Mouse (Mus musculus) stomach, postnatal 0 days (tissue): ENCODE results near the gene Eif3b. TPM values are rescaled to one million over a fixed set of nuclear protein-coding genes. Genes with fewer than 3 reads are reported as not detected.

Source experiments
- ATAC-seq: fragments of 200-750 bp; cut with Nextera tagmentation; 2 replicates; pipeline ENCODE4 v1.8.0; 2017; ENCODE audit not compliant: low FRiP score, low TSS enrichment
- DNase-seq: peaks from one replicate; pipeline ENCODE4 v3.0.0-alpha.2; 2016; ENCODE audit warnings: low spot score
- H3K27ac ChIP-seq: fragments of 300-500 bp; sonication (generic); replicated peaks from 2 replicates; pipeline ENCODE4 v1.5.1; 2014; ENCODE audit warnings: mild to moderate bottlenecking, control low read depth
- H3K27me3 ChIP-seq: fragments of 300-500 bp; sonication (generic); 2 replicates; pipeline ENCODE4 v1.6.1; 2014; ENCODE audit warnings: low read length; ENCODE audit not compliant: control insufficient read depth, insufficient read depth
- H3K36me3 ChIP-seq: fragments of 300-500 bp; sonication (generic); 2 replicates; pipeline ENCODE4 v1.6.1; 2014; ENCODE audit warnings: low read length, mixed read lengths; ENCODE audit not compliant: control insufficient read depth, insufficient read depth
- H3K4me1 ChIP-seq: fragments of 300-500 bp; sonication (generic); replicated peaks from 2 replicates; pipeline ENCODE4 v1.6.1; 2014; ENCODE audit warnings: antibody characterized with exemption; ENCODE audit not compliant: control insufficient read depth, insufficient read depth
- H3K4me2 ChIP-seq: fragments of 300-500 bp; sonication (generic); replicated peaks from 2 replicates; pipeline ENCODE4 v1.6.1; 2014; ENCODE audit warnings: low read depth, mild to moderate bottlenecking, control low read depth, moderate library complexity
- H3K4me3 ChIP-seq: fragments of 300-500 bp; sonication (generic); 2 replicates; pipeline ENCODE4 v1.5.1; 2014; ENCODE audit warnings: low read depth, low read length, control low read depth
- H3K9ac ChIP-seq: fragments of 300-500 bp; sonication (generic); 2 replicates; pipeline ENCODE4 v1.6.1; 2014; ENCODE audit warnings: mild to moderate bottlenecking, low read length, control low read depth, mixed read lengths
- H3K9me3 ChIP-seq: fragments of 300-500 bp; sonication (generic); 2 replicates; pipeline ENCODE4 v1.6.1; 2016; ENCODE audit warnings: low read length; ENCODE audit not compliant: control insufficient read depth
- CTCF ChIP-seq: IDR thresholded peaks from 2 replicates; pipeline ENCODE4 v1.5.1; 2016; ENCODE audit warnings: antibody characterized with exemption, low read depth, mild to moderate bottlenecking, moderate library complexity
- EP300 ChIP-seq: optimal IDR thresholded peaks from 2 replicates; pipeline ENCODE3; 2016; ENCODE audit warnings: antibody characterized with exemption
- WGBS: fragments of 180-500 bp; shearing (Covaris S2); extraction: QIAGEN DNeasy Blood & Tissue Kit; methylation state at CpG from one replicate; pipeline ENCODE4 v1.1.7; 2014; 5-methylcytosine and 5-hydroxymethylcytosine counted together
- polyA plus RNA-seq: library from polyadenylated mRNA; unstranded; fragments of >200 nt; fragmentation: Nextera tagmentation; extraction: Ambion mirVana; gene quantifications from 2 replicates; pipeline ENCODE4 v1.2.1, GENCODE M21; 2015

Gene Eif3b
- polyA plus RNA-seq, 1 experiment from 2014 or later = 61.8 TPM

GRCm38 (mm10) chr5:140374226-140374625 lies 44.9 kb upstream of the Eif3b start:
- DNase-seq (no peak), ATAC-seq (no peak)
- no peak for TF ChIP-seq EP300
- no peak for TF ChIP-seq CTCF
- Histone ChIP-seq H3K27me3 (no peaks in the 10 kb centered on the region), H3K27ac (no peak overlapping the region), H3K36me3 (no peaks in the 10 kb centered on the region), H3K9me3 (no peaks in the 10 kb centered on the region), H3K4me3 (no peak overlapping the region), H3K9ac (no peak overlapping the region), H3K4me1 (no peaks in the 10 kb centered on the region), H3K4me2 (no peak overlapping the region)
- 62% methylated on average over 3 of the region's 3 CpGs for WGBS

GRCm38 (mm10) chr5:140375249-140375829 lies 43.8 kb upstream of the Eif3b start:
- Histone ChIP-seq H3K4me3 (no peak overlapping the region), H3K9me3 (no peaks in the 10 kb centered on the region), H3K4me1 (no peaks in the 10 kb centered on the region), H3K36me3 (no peaks in the 10 kb centered on the region), H3K27ac (no peak overlapping the region), H3K9ac (no peak overlapping the region), H3K4me2 (no peak overlapping the region), H3K27me3 (no peaks in the 10 kb centered on the region)
- ATAC-seq = no peak
- 86% methylated on average over 4 of the region's 4 CpGs for WGBS
- TF ChIP-seq CTCF (no peak), EP300 (no peak)
- DNase-seq = no peak

GRCm38 (mm10) chr5:140378121-140378853 lies 40.8 kb upstream of the Eif3b start:
- no peaks in the 10 kb centered on the region for H3K36me3 ChIP-seq
- no peaks in the 10 kb centered on the region for H3K9me3 ChIP-seq
- 86% methylated on average over 6 of the region's 6 CpGs for WGBS

GRCm38 (mm10) chr5:140379299-140379698 lies 39.8 kb upstream of the Eif3b start:
- no peak for DNase-seq
- Histone ChIP-seq H3K4me2 (no peak overlapping the region), H3K9ac (no peak overlapping the region), H3K4me3 (no peak overlapping the region), H3K4me1 (no peaks in the 10 kb centered on the region; the same call in 1 of the 2 replicates), H3K36me3 (no peaks in the 10 kb centered on the region), H3K27me3 (no peaks in the 10 kb centered on the region), H3K9me3 (no peaks in the 10 kb centered on the region), H3K27ac (no peak overlapping the region)
- ATAC-seq = no peak
- WGBS = 74% methylated on average over 6 of the region's 6 CpGs
- no peak for TF ChIP-seq EP300
- TF ChIP-seq CTCF = no peak

More at GRCm38 (mm10) chr5:140378121-140378853, 40.8 kb upstream of the Eif3b start:
- H3K27ac ChIP-seq = no peak overlapping the region
- H3K4me1 ChIP-seq = no peaks in the 10 kb centered on the region
- DNase-seq (no peak), ATAC-seq (no peak)
- no peak for TF ChIP-seq EP300
- TF ChIP-seq CTCF = no peak
- H3K4me3 ChIP-seq = no peak overlapping the region
- H3K9ac ChIP-seq = no peak overlapping the region
- H3K27me3 ChIP-seq = no peaks in the 10 kb centered on the region
- H3K4me2 ChIP-seq = no peak overlapping the region

- 87% methylated on average over 7 of the region's 7 CpGs for WGBS
- Histone ChIP-seq H3K27me3 (no peaks in the 10 kb centered on the region), H3K9me3 (no peaks in the 10 kb centered on the region), H3K4me1 (no peaks in the 10 kb centered on the region; the same call in 1 of the 2 replicates), H3K4me2 (no peak overlapping the region), H3K9ac (no peak overlapping the region), H3K36me3 (no peaks in the 10 kb centered on the region), H3K27ac (no peak overlapping the region), H3K4me3 (no peak overlapping the region)
- no peak for DNase-seq
- no peak for ATAC-seq
- no peak for TF ChIP-seq CTCF
These were observed 38.0 kb upstream of the Eif3b start for GRCm38 (mm10) chr5:140381156-140381555.

GRCm38 (mm10) chr5:140382688-140383087 lies 36.4 kb upstream of the Eif3b start:
- WGBS = 82% methylated on average over 6 of the region's 6 CpGs
- H3K4me3 ChIP-seq = no peak overlapping the region
- H3K27me3 ChIP-seq = no peaks in the 10 kb centered on the region
- DNase-seq = no peak
- H3K27ac ChIP-seq = no peak overlapping the region
- H3K9ac ChIP-seq = no peak overlapping the region
- no peaks in the 10 kb centered on the region for H3K9me3 ChIP-seq
- H3K36me3 ChIP-seq = no peaks in the 10 kb centered on the region
- TF ChIP-seq EP300 (no peak), CTCF (no peak)
- H3K4me1 ChIP-seq = no peaks in the 10 kb centered on the region; the same call in 1 of the 2 replicates
- ATAC-seq = no peak
- no peak overlapping the region for H3K4me2 ChIP-seq
